Mouse (Mus musculus) cortical plate, adult 2 months (tissue): Measurements from ENCODE around the gene Ptprn2.

ENCODE experiments used
- CTCF ChIP-seq: fragments of 200-500 bp; IDR thresholded peaks from 2 replicates; pipeline ENCODE4 v1.5.1; 2011; ENCODE audit warnings: mild to moderate bottlenecking, control low read depth, low read length; ENCODE audit not compliant: insufficient read depth; ENCODE audit errors: extremely low read depth
- POLR2A ChIP-seq: fragments of 200-500 bp; IDR thresholded peaks from 2 replicates; pipeline ENCODE4 v1.6.1; 2011; ENCODE audit warnings: mild to moderate bottlenecking, low read length, control low read depth; ENCODE audit not compliant: insufficient read depth; ENCODE audit errors: extremely low read depth

GRCm38 (mm10) chr12:116770911-116771310, 285.4 kb downstream of the Ptprn2 start:
- TF ChIP-seq CTCF, result no peak
- TF ChIP-seq POLR2A, result no peak
